Mouse (Mus musculus) olfactory bulb, adult 2 months (tissue): ENCODE data around the gene Ptpn14.

Experiments
- CTCF ChIP-seq: fragments of 200-500 bp; IDR thresholded peaks from 2 replicates; pipeline ENCODE4 v1.5.1; 2012; ENCODE audit warnings: low read depth, mild to moderate bottlenecking, low read length, moderate library complexity; ENCODE audit not compliant: insufficient read depth
- POLR2A ChIP-seq: fragments of 200-500 bp; IDR thresholded peaks from 2 replicates; pipeline ENCODE4 v1.6.1; 2012; ENCODE audit warnings: mild to moderate bottlenecking, low read depth, low read length, moderate library complexity; ENCODE audit not compliant: insufficient read depth

- TF ChIP-seq POLR2A (no peak), CTCF (no peak)
These were observed 12.0 kb downstream of the Ptpn14 start for GRCm38 (mm10) chr1:189740075-189740474.
